Mouse (Mus musculus) kidney, postnatal 0 days (tissue): ENCODE measurements around the gene Psmd9. TPM values are rescaled to one million over a fixed set of nuclear protein-coding genes. Genes with fewer than 3 reads are reported as not detected.

Experiments
- ATAC-seq: fragments of 200-750 bp; cut with Nextera tagmentation; replicated peaks from 2 replicates; pipeline ENCODE4 v1.8.0; 2017; ENCODE audit warnings: low read depth, moderate number of reproducible peaks, moderate TSS enrichment, moderate library complexity; ENCODE audit not compliant: low FRiP score
- DNase-seq: peaks from one replicate; pipeline ENCODE4 v3.0.0-alpha.2; 2016; ENCODE audit warnings: low spot score
- H3K27ac ChIP-seq: fragments of 300-500 bp; sonication (generic); 2 replicates; pipeline ENCODE4 v1.5.1; 2014; ENCODE audit warnings: mild to moderate bottlenecking
- H3K27me3 ChIP-seq: fragments of 300-500 bp; sonication (generic); 2 replicates; pipeline ENCODE4 v1.6.1; 2014; ENCODE audit warnings: low read length, mixed read lengths; ENCODE audit not compliant: insufficient read depth
- H3K36me3 ChIP-seq: fragments of 300-500 bp; sonication (generic); 2 replicates; pipeline ENCODE4 v1.6.1; 2014; ENCODE audit warnings: low read length, mixed read lengths; ENCODE audit not compliant: insufficient read depth
- H3K4me1 ChIP-seq: fragments of 300-500 bp; sonication (generic); replicated peaks from 2 replicates; pipeline ENCODE4 v1.6.1; 2014; ENCODE audit warnings: antibody characterized with exemption, low read length, mixed read lengths; ENCODE audit not compliant: insufficient read depth
- H3K4me2 ChIP-seq: fragments of 300-500 bp; sonication (generic); 2 replicates; pipeline ENCODE4 v1.6.1; 2014; ENCODE audit warnings: mild to moderate bottlenecking, low read length, moderate library complexity, mixed read lengths
- H3K4me3 ChIP-seq: fragments of 300-500 bp; sonication (generic); replicated peaks from 2 replicates; pipeline ENCODE4 v1.5.1; 2014; ENCODE audit warnings: low read depth, low read length
- H3K9ac ChIP-seq: fragments of 300-500 bp; sonication (generic); 2 replicates; pipeline ENCODE4 v1.6.1; 2014; ENCODE audit warnings: low read depth, low read length
- H3K9me3 ChIP-seq: fragments of 300-500 bp; sonication (generic); replicated peaks from 2 replicates; pipeline ENCODE4 v1.6.1; 2016; ENCODE audit warnings: low read length, inconsistent platforms, mixed read lengths
- CTCF ChIP-seq: IDR thresholded peaks from 2 replicates; pipeline ENCODE4 v1.5.1; 2016; ENCODE audit warnings: antibody characterized with exemption, low read depth, mild to moderate bottlenecking, moderate library complexity
- WGBS: fragments of 180-500 bp; shearing (Covaris S2); extraction: QIAGEN DNeasy Blood & Tissue Kit; methylation state at CpG from one replicate; pipeline ENCODE4 v1.1.7; 2014; 5-methylcytosine and 5-hydroxymethylcytosine counted together
- polyA plus RNA-seq: library from polyadenylated mRNA; unstranded; fragments of >200 nt; fragmentation: Nextera tagmentation; extraction: Ambion mirVana; gene quantifications from 2 replicates; pipeline ENCODE4 v1.2.1, GENCODE M21; 2015

The Psmd9 gene
- polyA plus RNA-seq, 1 experiment from 2014 or later = 77.4 TPM

- Histone ChIP-seq H3K27me3 (no peaks in the 10 kb centered on the region), H3K4me2 (peak overlapping the region; percentile 85; the same call in 1 of the 2 replicates), H3K9me3 (no peaks in the 10 kb centered on the region), H3K4me3 (no peak overlapping the region), H3K4me1 (peaks cover 58% of the 10 kb centered on the region), H3K36me3 (no peaks in the 10 kb centered on the region), H3K27ac (peak overlapping the region; percentile 80), H3K9ac (no peak overlapping the region)
- ATAC-seq (no peak), DNase-seq (peak; percentile 90)
- 16% methylated on average over 18 of the region's 18 CpGs for WGBS
- peak; percentile 98 for TF ChIP-seq CTCF
These were observed 36.0 kb upstream of the Psmd9 start for GRCm38 (mm10) chr5:123133083-123133783.

GRCm38 (mm10) chr5:123133784-123134143 lies 35.4 kb upstream of the Psmd9 start:
- H3K9me3 ChIP-seq = no peaks in the 10 kb centered on the region
- no peak for TF ChIP-seq CTCF
- no peak overlapping the region for H3K4me2 ChIP-seq
- WGBS = 24% methylated on average over 7 of the region's 7 CpGs
- H3K27ac ChIP-seq = peak overlapping the region; percentile 100; the same call in 1 of the 2 replicates
- peaks cover 58% of the 10 kb centered on the region for H3K4me1 ChIP-seq
- ATAC-seq (no peak), DNase-seq (no peak)
- H3K9ac ChIP-seq = no peak overlapping the region
- H3K4me3 ChIP-seq = no peak overlapping the region
- no peaks in the 10 kb centered on the region for H3K27me3 ChIP-seq
- H3K36me3 ChIP-seq = no peaks in the 10 kb centered on the region

- 0 out of 2 replicates have a peak, but pooled peaks have one; percentile 6 for TF ChIP-seq CTCF
- Histone ChIP-seq H3K9ac (no peak overlapping the region), H3K4me2 (peak overlapping the region; percentile 100), H3K36me3 (no peaks in the 10 kb centered on the region), H3K27me3 (no peaks in the 10 kb centered on the region), H3K4me3 (no peak overlapping the region; the same call in 1 of the 2 replicates), H3K27ac (peak overlapping the region; percentile 100), H3K9me3 (no peaks in the 10 kb centered on the region), H3K4me1 (peaks cover 58% of the 10 kb centered on the region)
- no peak for DNase-seq
- 29% methylated on average over 13 of the region's 13 CpGs for WGBS
- ATAC-seq = no peak
These were observed 34.9 kb upstream of the Psmd9 start for GRCm38 (mm10) chr5:123134186-123134874.

DNA sequence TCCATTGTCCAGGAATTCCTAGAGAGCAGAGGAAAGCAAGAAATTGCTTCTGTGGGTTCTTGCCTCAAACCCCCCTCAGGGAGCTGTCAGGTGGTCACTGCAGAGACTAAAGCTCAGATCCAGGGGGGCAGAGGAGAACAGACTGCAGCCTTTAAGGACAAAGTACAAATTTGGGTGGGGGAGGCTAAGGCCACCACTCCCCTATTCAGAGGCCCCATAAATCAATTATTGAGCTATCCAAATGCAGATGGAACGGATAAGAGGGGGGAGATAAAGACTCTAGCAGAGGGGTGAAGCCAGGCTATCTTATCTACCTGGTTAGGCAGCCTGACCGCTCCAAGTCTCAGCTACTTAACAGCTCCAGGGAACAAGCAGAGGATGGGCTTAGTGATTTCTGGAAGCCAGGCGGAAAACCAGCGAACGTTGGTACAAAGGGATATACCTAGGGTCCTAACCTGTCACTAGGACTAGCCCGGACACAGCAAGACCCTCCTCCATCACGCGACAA lies 34.3 kb upstream of the Psmd9 start:
- peak overlapping the region; percentile 94; the same call in 1 of the 2 replicates for H3K9ac ChIP-seq
- H3K27ac ChIP-seq = peak overlapping the region; percentile 100
- H3K36me3 ChIP-seq = no peaks in the 10 kb centered on the region
- H3K4me3 ChIP-seq = peak overlapping the region; percentile 87
- H3K27me3 ChIP-seq = no peaks in the 10 kb centered on the region
- peak overlapping the region; percentile 100 for H3K4me2 ChIP-seq
- TF ChIP-seq CTCF = no peak
- ATAC-seq = no peak
- H3K9me3 ChIP-seq = no peaks in the 10 kb centered on the region
- no peak for DNase-seq
- WGBS = 16% methylated on average over 8 of the region's 8 CpGs
- H3K4me1 ChIP-seq = peaks cover 58% of the 10 kb centered on the region

DNA sequence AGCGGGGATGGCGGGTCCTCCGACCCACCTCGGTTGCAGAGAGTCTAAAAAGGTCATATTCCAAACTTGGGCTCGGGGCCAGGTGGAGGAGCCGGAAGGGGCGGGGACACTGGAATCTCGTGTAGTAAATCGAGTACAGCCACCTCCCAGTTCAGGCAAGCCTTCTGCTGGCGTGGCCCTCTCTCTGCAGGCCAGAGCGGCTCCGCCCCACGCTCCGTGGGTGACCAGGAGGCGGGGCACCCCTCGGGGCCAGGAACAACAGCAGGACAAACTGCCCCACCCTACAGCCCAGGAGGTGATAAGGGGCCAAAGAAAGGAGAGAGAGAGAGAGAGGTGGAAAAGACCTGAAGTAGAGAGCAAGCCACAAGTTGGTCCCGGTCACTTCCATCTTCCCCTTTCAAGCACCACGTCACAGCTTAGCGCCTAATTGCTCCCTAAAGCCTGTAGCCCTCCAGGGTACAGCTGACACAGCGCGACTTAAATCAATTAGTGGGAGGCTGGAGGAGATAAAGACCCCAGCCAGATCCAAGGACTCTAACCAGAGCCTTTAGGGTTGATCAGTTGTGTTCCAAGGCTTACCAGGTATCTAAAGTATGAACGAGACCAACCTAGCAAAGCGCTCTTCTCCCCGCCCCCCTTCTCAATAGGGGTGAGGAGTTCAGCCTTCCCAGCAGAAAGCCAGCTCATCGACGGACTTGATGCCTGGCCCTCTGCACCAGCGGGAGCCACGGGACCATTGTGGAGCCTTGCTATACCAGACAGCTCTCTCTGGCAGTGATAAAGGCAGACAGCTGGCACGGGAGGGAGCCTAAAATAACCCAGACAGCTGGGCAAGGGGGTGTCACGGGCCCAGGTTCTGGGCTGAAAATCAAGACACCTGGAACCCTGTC lies 33.5 kb upstream of the Psmd9 start:
- H3K27me3 ChIP-seq = no peaks in the 10 kb centered on the region
- no peaks in the 10 kb centered on the region for H3K36me3 ChIP-seq
- WGBS = 2% methylated on average over 30 of the region's 30 CpGs
- DNase-seq (peak; percentile 93), ATAC-seq (peak; percentile 12; the same call in 1 of the 2 replicates)
- peaks cover 58% of the 10 kb centered on the region for H3K4me1 ChIP-seq
- H3K9me3 ChIP-seq = no peaks in the 10 kb centered on the region
- TF ChIP-seq CTCF = peak; percentile 41
- peak overlapping the region; percentile 94 for H3K9ac ChIP-seq
- peak overlapping the region; percentile 100 for H3K4me2 ChIP-seq
- peak overlapping the region; percentile 87 for H3K4me3 ChIP-seq
- H3K27ac ChIP-seq = peak overlapping the region; percentile 100
